Mouse (Mus musculus): ENCODE data around the gene Irgc1. TPM values are rescaled to one million over a fixed set of nuclear protein-coding genes. Genes with fewer than 3 reads are reported as not detected.

Gene Irgc1
- polyA plus RNA-seq, 1 experiment from 2014 or later, result not detected

- Histone ChIP-seq H3K4me2 (replicated peaks; ENCODE audit: low read depth) (no peak overlapping the region), H3K27ac (ENCODE audit: low read depth, low read length) (no peak overlapping the region), H3K4me1 (replicated peaks; ENCODE audit: control insufficient read depth, insufficient read depth, low read length) (no peaks in the 10 kb centered on the region), H3K9ac (ENCODE audit: low read depth, low read length) (no peak overlapping the region), H3K4me3 (ENCODE audit: low read depth, low read length) (no peak overlapping the region), H3K27me3 (replicated peaks; ENCODE audit: control insufficient read depth, insufficient read depth, low read length) (no peaks in the 10 kb centered on the region), H3K9me3 (ENCODE audit: control insufficient read depth) (no peaks in the 10 kb centered on the region), H3K36me3 (ENCODE audit: control insufficient read depth, insufficient read depth) (no peaks in the 10 kb centered on the region)
- no peak for ATAC-seq
- no peak for TF ChIP-seq CTCF (IDR thresholded peaks at IDR 0.05; ENCODE audit: low read depth)
- WGBS, result 87% methylated on average over 9 of the region's 9 CpGs
Observed at GRCm38 (mm10) chr7:24445266-24445926, 6.7 kb downstream of the Irgc1 start.

- ATAC-seq, result no peak
- Histone ChIP-seq H3K4me3 (ENCODE audit: low read depth, low read length) (no peak overlapping the region), H3K4me1 (replicated peaks; ENCODE audit: control insufficient read depth, insufficient read depth, low read length) (no peaks in the 10 kb centered on the region), H3K9me3 (ENCODE audit: control insufficient read depth) (no peaks in the 10 kb centered on the region), H3K27ac (ENCODE audit: low read depth, low read length) (no peak overlapping the region), H3K4me2 (replicated peaks; ENCODE audit: low read depth) (no peak overlapping the region), H3K27me3 (replicated peaks; ENCODE audit: control insufficient read depth, insufficient read depth, low read length) (no peaks in the 10 kb centered on the region), H3K9ac (ENCODE audit: low read depth, low read length) (no peak overlapping the region), H3K36me3 (ENCODE audit: control insufficient read depth, insufficient read depth) (no peaks in the 10 kb centered on the region)
- TF ChIP-seq CTCF (IDR thresholded peaks at IDR 0.05; ENCODE audit: low read depth), result no peak
- WGBS, result 60% methylated on average over 8 of the region's 8 CpGs
Observed at GRCm38 (mm10) chr7:24442313-24442712, 9.8 kb downstream of the Irgc1 start.

DNA sequence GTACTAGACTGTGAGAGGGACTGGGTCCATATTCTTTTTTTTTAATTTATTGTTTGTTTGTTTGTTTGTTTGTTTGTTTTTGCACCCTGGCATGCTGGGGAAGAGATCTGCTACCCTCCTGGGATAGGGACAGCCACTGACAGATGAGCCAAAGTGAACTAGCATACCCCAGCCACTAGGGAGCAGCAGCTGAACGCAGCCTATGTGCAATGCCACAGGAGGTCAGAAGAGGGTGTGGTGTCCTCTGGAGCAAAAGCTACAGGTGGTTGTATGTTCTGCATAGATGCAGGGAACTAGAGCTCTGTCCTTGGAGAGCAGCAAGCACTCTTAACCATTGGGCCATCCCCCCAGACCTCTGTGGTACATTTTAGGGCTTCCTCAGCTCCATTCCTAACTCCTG lies 10.3 kb downstream of the Irgc1 start:
- Histone ChIP-seq H3K9ac (ENCODE audit: low read depth, low read length) (no peak overlapping the region), H3K27me3 (replicated peaks; ENCODE audit: control insufficient read depth, insufficient read depth, low read length) (no peaks in the 10 kb centered on the region), H3K4me3 (ENCODE audit: low read depth, low read length) (no peak overlapping the region), H3K27ac (ENCODE audit: low read depth, low read length) (no peak overlapping the region), H3K9me3 (ENCODE audit: control insufficient read depth) (no peaks in the 10 kb centered on the region), H3K36me3 (ENCODE audit: control insufficient read depth, insufficient read depth) (no peaks in the 10 kb centered on the region), H3K4me2 (replicated peaks; ENCODE audit: low read depth) (no peak overlapping the region), H3K4me1 (replicated peaks; ENCODE audit: control insufficient read depth, insufficient read depth, low read length) (no peaks in the 10 kb centered on the region)
- ATAC-seq, result peak; percentile 65
- 7% methylated on average over 1 of the region's 1 CpGs for WGBS
- TF ChIP-seq CTCF (IDR thresholded peaks at IDR 0.05; ENCODE audit: low read depth), result peak; percentile 99

- 54% methylated on average over 7 of the region's 7 CpGs for WGBS
- H3K4me1 ChIP-seq (replicated peaks; ENCODE audit: control insufficient read depth, insufficient read depth, low read length), result no peaks in the 10 kb centered on the region
- H3K27me3 ChIP-seq (replicated peaks; ENCODE audit: control insufficient read depth, insufficient read depth, low read length), result no peaks in the 10 kb centered on the region
- H3K4me2 ChIP-seq (replicated peaks; ENCODE audit: low read depth), result no peak overlapping the region
- no peak for ATAC-seq
- no peaks in the 10 kb centered on the region for H3K36me3 ChIP-seq (ENCODE audit: control insufficient read depth, insufficient read depth)
- H3K9me3 ChIP-seq (ENCODE audit: control insufficient read depth), result no peaks in the 10 kb centered on the region
- no peak overlapping the region for H3K27ac ChIP-seq (ENCODE audit: low read depth, low read length)
- H3K9ac ChIP-seq (ENCODE audit: low read depth, low read length), result no peak overlapping the region
- no peak for TF ChIP-seq CTCF (IDR thresholded peaks at IDR 0.05; ENCODE audit: low read depth)
- H3K4me3 ChIP-seq (ENCODE audit: low read depth, low read length), result no peak overlapping the region
Observed at GRCm38 (mm10) chr7:24439891-24440290, 12.2 kb downstream of the Irgc1 start.

- no peaks in the 10 kb centered on the region for H3K9me3 ChIP-seq (ENCODE audit: control insufficient read depth)
- no peaks in the 10 kb centered on the region for H3K27me3 ChIP-seq (replicated peaks; ENCODE audit: control insufficient read depth, insufficient read depth, low read length)
- H3K27ac ChIP-seq (ENCODE audit: low read depth, low read length), result no peak overlapping the region
- 73% methylated on average over 6 of the region's 6 CpGs for WGBS
- no peak for ATAC-seq
- no peak overlapping the region for H3K4me3 ChIP-seq (ENCODE audit: low read depth, low read length)
- no peak overlapping the region for H3K9ac ChIP-seq (ENCODE audit: low read depth, low read length)
- H3K4me1 ChIP-seq (replicated peaks; ENCODE audit: control insufficient read depth, insufficient read depth, low read length), result no peaks in the 10 kb centered on the region
- H3K4me2 ChIP-seq (replicated peaks; ENCODE audit: low read depth), result no peak overlapping the region
- TF ChIP-seq CTCF (IDR thresholded peaks at IDR 0.05; ENCODE audit: low read depth), result no peak
- H3K36me3 ChIP-seq (ENCODE audit: control insufficient read depth, insufficient read depth), result no peaks in the 10 kb centered on the region
Observed at GRCm38 (mm10) chr7:24439191-24439590, 12.9 kb downstream of the Irgc1 start.

DNA sequence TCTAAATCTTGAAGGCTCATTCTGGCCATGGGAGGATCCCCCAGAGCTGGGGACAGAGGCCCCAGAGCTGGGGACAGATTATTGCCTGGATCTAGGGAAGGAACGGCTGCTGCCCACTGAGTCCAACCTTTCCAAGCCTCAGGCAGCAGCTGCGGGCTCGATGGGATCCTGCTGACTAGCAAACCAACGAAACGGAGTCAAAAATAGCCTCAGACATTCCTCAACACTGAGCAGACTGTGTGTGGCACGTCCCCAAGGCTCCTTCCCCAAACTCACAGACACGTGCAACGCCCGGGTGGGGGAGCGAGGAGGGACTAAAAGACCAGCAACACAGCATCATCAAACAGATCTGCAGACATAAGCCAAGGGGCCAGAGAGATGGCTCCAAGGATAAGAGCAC lies 14.1 kb downstream of the Irgc1 start:
- H3K4me2 ChIP-seq (replicated peaks; ENCODE audit: low read depth), result no peak overlapping the region
- WGBS, result 65% methylated on average over 10 of the region's 10 CpGs
- H3K9me3 ChIP-seq (ENCODE audit: control insufficient read depth), result no peaks in the 10 kb centered on the region
- H3K36me3 ChIP-seq (ENCODE audit: control insufficient read depth, insufficient read depth), result no peaks in the 10 kb centered on the region
- no peak for TF ChIP-seq CTCF (IDR thresholded peaks at IDR 0.05; ENCODE audit: low read depth)
- no peak for ATAC-seq
- H3K4me1 ChIP-seq (replicated peaks; ENCODE audit: control insufficient read depth, insufficient read depth, low read length), result no peaks in the 10 kb centered on the region
- H3K4me3 ChIP-seq (ENCODE audit: low read depth, low read length), result no peak overlapping the region
- H3K27ac ChIP-seq (ENCODE audit: low read depth, low read length), result no peak overlapping the region
- peaks cover 6% of the 10 kb centered on the region; the same call in 1 of the 2 replicates for H3K27me3 ChIP-seq (replicated peaks; ENCODE audit: control insufficient read depth, insufficient read depth, low read length)
- H3K9ac ChIP-seq (ENCODE audit: low read depth, low read length), result no peak overlapping the region

Measured in intestine, postnatal 0 days (tissue).